ENCODE assay signal across 7 mouse cellular contexts in genomic region chr10:81177491-81177925, GRCm38 (mm10). TPM values are rescaled to one million over a fixed set of nuclear protein-coding genes. Genes with fewer than 3 reads are reported as not detected.
A peak's percentile ranks its signal among the peaks of the same experiment; 100 is the strongest.
DNase-seq lines count a peak whose midpoint lies in the region; ATAC-seq and TF ChIP-seq lines count a peak whose summit lies in the region.

No protein-coding gene starts in this region.

- H3K27me3 ChIP-seq in heart, embryonic 16.5 days (ENCODE audit: control insufficient read depth, insufficient read depth, low read length): no peaks in the 10 kb centered on the region
- H3K27me3 ChIP-seq in limb, embryonic 12.5 days: no peaks in the 10 kb centered on the region
- H3K27me3 ChIP-seq in small intestine, adult 2 months (ENCODE audit: control insufficient read depth, insufficient read depth, low read length): no peaks in the 10 kb centered on the region

- peak overlapping the region; percentile 90 for H3K27ac ChIP-seq in heart, embryonic 16.5 days (ENCODE audit: low read length)
- H3K27ac ChIP-seq in limb, embryonic 12.5 days: peak overlapping the region; percentile 94
- peak overlapping the region; percentile 89 for H3K27ac ChIP-seq in small intestine, adult 2 months (ENCODE audit: insufficient read depth, low read depth, low read length)

- WGBS in heart, embryonic 16.5 days: 7% methylated on average over 16 of the region's 16 CpGs
- 17% methylated on average over 16 of the region's 16 CpGs for WGBS in limb, embryonic 12.5 days
- WGBS in small intestine, adult 2 months: 5% methylated on average over 16 of the region's 16 CpGs

- ATAC-seq in heart, embryonic 16.5 days (replicated peaks; ENCODE audit: extremely low read depth, insufficient read depth, low FRiP score): no peak
- ATAC-seq in limb, embryonic 12.5 days (ENCODE audit: insufficient number of reproducible peaks, insufficient read depth, low FRiP score, low TSS enrichment, low read depth): no peak

- peak overlapping the region; percentile 97 for H3K9ac ChIP-seq in heart, embryonic 16.5 days (ENCODE audit: low read length)
- H3K9ac ChIP-seq in limb, embryonic 12.5 days (replicated peaks): peak overlapping the region; percentile 98

- H3K36me3 ChIP-seq in heart, embryonic 16.5 days (ENCODE audit: control insufficient read depth, insufficient read depth): peaks cover 47% of the 10 kb centered on the region
- H3K36me3 ChIP-seq in limb, embryonic 12.5 days: peaks cover 53% of the 10 kb centered on the region
- peaks cover 52% of the 10 kb centered on the region for H3K36me3 ChIP-seq in small intestine, adult 2 months (ENCODE audit: control insufficient read depth, insufficient read depth, low read length)

- no peak for TF ChIP-seq CTCF in small intestine, adult 2 months (IDR thresholded peaks at IDR 0.05; ENCODE audit: extremely low read depth, insufficient read length, insufficient replicate concordance, low read depth, low read length)

- H3K9me3 ChIP-seq in heart, embryonic 16.5 days (replicated peaks; ENCODE audit: control insufficient read depth, low read length): no peaks in the 10 kb centered on the region
- no peaks in the 10 kb centered on the region for H3K9me3 ChIP-seq in limb, embryonic 12.5 days

- H3K4me2 ChIP-seq in heart, embryonic 16.5 days (ENCODE audit: low read depth, low read length): peak overlapping the region; percentile 97
- H3K4me2 ChIP-seq in limb, embryonic 12.5 days: peak overlapping the region; percentile 96

- peaks cover 37% of the 10 kb centered on the region for H3K4me1 ChIP-seq in heart, embryonic 16.5 days (ENCODE audit: control insufficient read depth, insufficient read depth, low read length)
- H3K4me1 ChIP-seq in limb, embryonic 12.5 days (replicated peaks): peaks cover 58% of the 10 kb centered on the region
- peaks cover 19% of the 10 kb centered on the region for H3K4me1 ChIP-seq in small intestine, adult 2 months (ENCODE audit: control insufficient read depth, insufficient read depth, insufficient read length, low read length)

- TF ChIP-seq POLR2A in small intestine, adult 2 months (IDR thresholded peaks at IDR 0.05; ENCODE audit: low read depth, low read length): no peak

- peak; percentile 55 to 62 for DNase-seq in spleen, postnatal 10 days (ENCODE audit: low spot score in 2 of 2)
- no peak for DNase-seq in spleen, adult 12 weeks (ENCODE audit: low spot score)
- DNase-seq in cerebellum, adult 8-10 months: peak; percentile 61
- no peak for DNase-seq in gastrocnemius, postnatal 4 days (ENCODE audit: low spot score in 2 of 2)

- peak overlapping the region; percentile 87 for H3K4me3 ChIP-seq in heart, embryonic 16.5 days (ENCODE audit: low read length)
- peak overlapping the region; percentile 98 for H3K4me3 ChIP-seq in limb, embryonic 12.5 days (replicated peaks)
- H3K4me3 ChIP-seq in small intestine, adult 2 months (ENCODE audit: low read depth, low read length): peak overlapping the region; percentile 90

RNA-seq across cellular contexts. Expression of gene Eef2, which starts 1.1 kb away (rescaled TPM):
- polyA plus RNA-seq in heart, embryonic 16.5 days (2015; fragmentation: Nextera tagmentation; extraction: Ambion mirVana): 435 and 443 TPM in 2 replicates
- polyA plus RNA-seq in limb, embryonic 12.5 days (2016; fragmentation: Nextera tagmentation; extraction: Ambion mirVana): 524 and 544 TPM in 2 replicates
- polyA plus RNA-seq in small intestine, adult 2 months (2012; rRNA removed): 755 and 1,606 TPM in 2 replicates
- 1,000 to 10,000 TPM; 1,324 to 1,404 TPM for total RNA-seq in gastrocnemius, postnatal 4 days (2021)

RNA-seq across cellular contexts. Expression of gene Dapk3, which starts 5.3 kb away (rescaled TPM):
- 33.9 and 40.2 TPM in 2 replicates for polyA plus RNA-seq in heart, embryonic 16.5 days (2015; fragmentation: Nextera tagmentation; extraction: Ambion mirVana)
- 64.2 and 65.7 TPM in 2 replicates for polyA plus RNA-seq in limb, embryonic 12.5 days (2016; fragmentation: Nextera tagmentation; extraction: Ambion mirVana)
- 102 and 228 TPM in 2 replicates for polyA plus RNA-seq in small intestine, adult 2 months (2012; rRNA removed)
- 10 to 100 TPM; 40.2 to 41.4 TPM for total RNA-seq in gastrocnemius, postnatal 4 days (2021)

RNA-seq across cellular contexts. Expression of gene 4930442H23Rik, which starts 6.1 kb away (rescaled TPM):
- polyA plus RNA-seq in heart, embryonic 16.5 days (2015; fragmentation: Nextera tagmentation; extraction: Ambion mirVana): 0.11 TPM in 2 replicates
- polyA plus RNA-seq in limb, embryonic 12.5 days (2016; fragmentation: Nextera tagmentation; extraction: Ambion mirVana): not detected in 2 replicates
- polyA plus RNA-seq in small intestine, adult 2 months (2012; rRNA removed): not detected in 2 replicates
- not detected for total RNA-seq in gastrocnemius, postnatal 4 days (2021)

RNA-seq across cellular contexts. Expression of gene Pias4, which starts 9.8 kb away (rescaled TPM):
- polyA plus RNA-seq in heart, embryonic 16.5 days (2015; fragmentation: Nextera tagmentation; extraction: Ambion mirVana): 34.7 and 37.5 TPM in 2 replicates
- 57.7 and 62.1 TPM in 2 replicates for polyA plus RNA-seq in limb, embryonic 12.5 days (2016; fragmentation: Nextera tagmentation; extraction: Ambion mirVana)
- polyA plus RNA-seq in small intestine, adult 2 months (2012; rRNA removed): 29.1 and 53.3 TPM in 2 replicates
- total RNA-seq in gastrocnemius, postnatal 4 days (2021): 10 to 100 TPM; 22.1 to 22.5 TPM

RNA-seq across cellular contexts. Expression of gene Nmrk2, which starts 24.3 kb away (rescaled TPM):
- 11.9 and 14.6 TPM in 2 replicates for polyA plus RNA-seq in heart, embryonic 16.5 days (2015; fragmentation: Nextera tagmentation; extraction: Ambion mirVana)
- polyA plus RNA-seq in limb, embryonic 12.5 days (2016; fragmentation: Nextera tagmentation; extraction: Ambion mirVana): not detected in 2 replicates
- polyA plus RNA-seq in small intestine, adult 2 months (2012; rRNA removed): not detected in 2 replicates
- total RNA-seq in gastrocnemius, postnatal 4 days (2021): 1 to 10 TPM; 1.2 to 1.5 TPM

Comparison
In these comparisons a context has a peak if more than half of its experiments do, and no peak if none do; other contexts are left out.
1. DNase-seq: peak in spleen, postnatal 10 days (2 of 2) and cerebellum, adult 8-10 months (single experiment); none in spleen, adult 12 weeks (single experiment) and gastrocnemius, postnatal 4 days (0 of 2).
2. Peak in every context shown above with its lines, with median percentiles within 50 percentile points of each other: H3K27ac ChIP-seq and H3K4me3 ChIP-seq.